Mouse (Mus musculus) heart, embryonic 14.5 days (tissue): Measurements from ENCODE around the gene Fbxw22. TPM values are rescaled to one million over a fixed set of nuclear protein-coding genes. Genes with fewer than 3 reads are reported as not detected.
"Not testable (repeated sequence)": the region's sequence is repeated elsewhere in the genome, so short reads cannot be mapped to it uniquely, and the experiment has no call there.

ENCODE experiments used
- ATAC-seq: fragments of 200-750 bp; cut with Nextera tagmentation; 2 replicates; pipeline ENCODE4 v1.8.0; 2017; ENCODE audit warnings: low read depth, moderate TSS enrichment; ENCODE audit not compliant: insufficient number of reproducible peaks, insufficient read depth, low FRiP score
- H3K27ac ChIP-seq, 2 experiments: fragments of 200-500 bp in 1 of 2; fragments of 300-500 bp in 1 of 2; sonication (generic) in 1 of 2; replicated peaks in 1 of 2; 2 replicates each; pipeline ENCODE4 v1.5.1; 2012 to 2014; ENCODE audit warnings: low read depth in 2 of 2, low read length in 2 of 2, control low read depth in 1 of 2, mild to moderate bottlenecking in 1 of 2, mixed read lengths in 1 of 2; ENCODE audit not compliant: control insufficient read depth in 1 of 2, insufficient read depth in 1 of 2
- H3K27me3 ChIP-seq: fragments of 300-500 bp; sonication (generic); 2 replicates; pipeline ENCODE4 v1.6.1; 2014; ENCODE audit warnings: mild to moderate bottlenecking, low read length, control low read depth; ENCODE audit not compliant: control insufficient read depth, insufficient read depth
- H3K36me3 ChIP-seq: fragments of 300-500 bp; sonication (generic); 2 replicates; pipeline ENCODE4 v1.6.1; 2014; ENCODE audit warnings: mild to moderate bottlenecking, control low read depth, low read length, mixed read lengths; ENCODE audit not compliant: control insufficient read depth, insufficient read depth
- H3K4me1 ChIP-seq, 2 experiments: fragments of 200-500 bp in 1 of 2; fragments of 300-500 bp in 1 of 2; sonication (generic) in 1 of 2; 2 replicates each; pipeline ENCODE4 v1.6.1; 2012 to 2014; ENCODE audit warnings: low read length in 2 of 2, control low read depth in 1 of 2, mixed read lengths in 1 of 2; ENCODE audit not compliant: control insufficient read depth in 2 of 2, insufficient read depth in 2 of 2
- H3K4me2 ChIP-seq: fragments of 300-500 bp; sonication (generic); 2 replicates; pipeline ENCODE4 v1.6.1; 2014; ENCODE audit warnings: mild to moderate bottlenecking, low read length
- H3K4me3 ChIP-seq, 2 experiments: fragments of 200-500 bp in 1 of 2; fragments of 300-500 bp in 1 of 2; sonication (generic) in 1 of 2; 2 replicates each; pipeline ENCODE4 v1.5.1; 2012 to 2014; ENCODE audit warnings: low read length in 2 of 2, mild to moderate bottlenecking in 2 of 2, control low read depth in 1 of 2, low read depth in 1 of 2, moderate library complexity in 1 of 2; ENCODE audit not compliant: control insufficient read depth in 1 of 2, insufficient read depth in 1 of 2
- H3K9ac ChIP-seq: fragments of 300-500 bp; sonication (generic); 2 replicates; pipeline ENCODE4 v1.6.1; 2014; ENCODE audit warnings: mild to moderate bottlenecking, low read length
- H3K9me3 ChIP-seq: fragments of 300-500 bp; sonication (generic); 2 replicates; pipeline ENCODE4 v1.6.1; 2016; ENCODE audit warnings: low read length, control low read depth; ENCODE audit not compliant: control insufficient read depth
- WGBS: fragments of 180-500 bp; shearing (Covaris S2); extraction: QIAGEN DNeasy Blood & Tissue Kit; methylation state at CpG from one replicate; pipeline ENCODE4 v1.1.7; 2014; 5-methylcytosine and 5-hydroxymethylcytosine counted together
- polyA plus RNA-seq: library from polyadenylated mRNA; unstranded; fragments of >200 nt; fragmentation: Nextera tagmentation; extraction: Ambion mirVana; gene quantifications from 2 replicates; pipeline ENCODE4 v1.2.1, GENCODE M21; 2014

Fbxw22 gene
- polyA plus RNA-seq, result not detected in 2 replicates

- not testable (repeated sequence) for H3K27me3 ChIP-seq, ATAC-seq, H3K9ac ChIP-seq, H3K4me3 ChIP-seq, H3K4me1 ChIP-seq, H3K9me3 ChIP-seq, H3K36me3 ChIP-seq, H3K27ac ChIP-seq, H3K4me2 ChIP-seq
- 60% methylated on average over 4 of the region's 4 CpGs for WGBS
These were observed at the start of gene Fbxw22 for GRCm38 (mm10) chr9:109404196-109404595. Fbxw22 (minus strand) TSS chr9:109404296.

- H3K27ac ChIP-seq, result no peak within 1 kb of the TSS
- no peaks in the 10 kb centered on the region for H3K4me1 ChIP-seq
- ATAC-seq, result no peak
- H3K36me3 ChIP-seq, result no peaks in the 10 kb centered on the region
- H3K27me3 ChIP-seq, result no peaks in the 10 kb centered on the region
- no peak within 1 kb of the TSS for H3K9ac ChIP-seq
- H3K9me3 ChIP-seq, result no peaks in the 10 kb centered on the region
- H3K4me3 ChIP-seq, result no peak within 1 kb of the TSS
- H3K4me2 ChIP-seq, result no peak within 1 kb of the TSS
These were observed 44.9 kb upstream of the Fbxw22 start, which contains the start of gene Fbxw16 for GRCm38 (mm10) chr9:109449040-109449439. Fbxw16 (minus strand) TSS chr9:109449140.

GRCm38 (mm10) chr9:109432956-109433355 lies 28.9 kb upstream of the Fbxw22 start:
- Histone ChIP-seq H3K9me3 (no peaks in the 10 kb centered on the region), H3K36me3 (no peaks in the 10 kb centered on the region), H3K4me2 (no peak overlapping the region), H3K27me3 (no peaks in the 10 kb centered on the region), H3K4me1 (no peaks in the 10 kb centered on the region), H3K4me3 (no peak overlapping the region), H3K27ac (no peak overlapping the region), H3K9ac (no peak overlapping the region)
- WGBS, result 84% methylated on average over 1 of the region's 1 CpGs
- no peak for ATAC-seq

- not testable (repeated sequence) for H3K36me3 ChIP-seq, H3K4me3 ChIP-seq, H3K27me3 ChIP-seq, H3K27ac ChIP-seq, H3K9me3 ChIP-seq, H3K4me1 ChIP-seq, H3K4me2 ChIP-seq, ATAC-seq, H3K9ac ChIP-seq
- no CpG with 5 or more reads among the region's 1 CpGs for WGBS
These were observed 64.5 kb downstream of the Fbxw22 start, which contains the start of gene Fbxw28 for GRCm38 (mm10) chr9:109339559-109339958. Fbxw28 (minus strand) TSS chr9:109339659.

Other genes with a start within 250 kb of the Fbxw22 start
- gene Fbxw21, start 242.3 kb downstream of the Fbxw22 start, polyA plus RNA-seq, result not detected in 2 replicates
- not detected in 2 replicates for gene Fbxw13, start 208.3 kb downstream of the Fbxw22 start, polyA plus RNA-seq
- gene Fbxw20, start 169.5 kb downstream of the Fbxw22 start, polyA plus RNA-seq, result not detected in 2 replicates
- gene Fbxw14, start 116.6 kb downstream of the Fbxw22 start, polyA plus RNA-seq, result not detected in 2 replicates
- gene Fbxw28, start 64.6 kb downstream of the Fbxw22 start, polyA plus RNA-seq, result not detected in 2 replicates
- gene Fbxw16, start 44.8 kb upstream of the Fbxw22 start, polyA plus RNA-seq, result not detected in 2 replicates
- not detected in 2 replicates for gene Fbxw19, start 91.6 kb upstream of the Fbxw22 start, polyA plus RNA-seq
- gene Fbxw15, start 164.0 kb upstream of the Fbxw22 start, polyA plus RNA-seq, result not detected in 2 replicates
- not detected in 2 replicates for gene Fbxw24, start 221.8 kb upstream of the Fbxw22 start, polyA plus RNA-seq